ENCODE assay signal across 13 mouse cellular contexts in the genomic region with DNA sequence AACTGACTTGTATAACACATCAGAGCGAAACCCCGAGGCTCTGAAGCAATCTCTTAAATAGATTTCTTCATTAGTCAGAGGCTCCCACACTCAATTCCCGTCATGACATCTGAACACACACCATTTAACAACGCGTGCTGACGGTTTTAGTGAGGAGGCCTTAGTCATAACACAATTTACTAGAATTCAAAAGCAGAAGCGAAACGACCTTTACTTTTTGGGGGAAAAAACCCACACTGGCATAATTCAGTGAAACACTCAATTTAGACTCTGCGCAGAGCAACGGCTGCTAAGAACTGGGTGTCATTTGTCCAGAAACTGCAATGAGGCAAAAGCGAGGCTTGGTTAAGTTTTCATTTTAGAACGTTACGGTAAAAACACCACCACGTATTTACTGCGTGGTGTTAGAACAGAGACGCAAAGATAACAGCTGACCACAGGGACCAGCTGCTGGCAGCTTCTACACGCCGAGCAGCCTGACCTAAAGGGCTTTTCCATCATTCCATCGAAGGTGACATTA. TPM values are rescaled to one million over a fixed set of nuclear protein-coding genes. Genes with fewer than 3 reads are reported as not detected.
DNase-seq lines count a peak whose midpoint lies in the region; ATAC-seq lines count a peak whose summit lies in the region.
"Had no signal": no experiment of that assay in that cellular context is flagged by ENCODE, and none has a peak within 500 bp of the region (broad histone marks: within the 10 kb centered on the region; RNA-seq: fewer than 3 reads in every experiment).

No protein-coding gene starts in this region.

- no peaks in the 10 kb centered on the region for H3K9me3 ChIP-seq in neural tube, embryonic 13.5 days
- no peaks in the 10 kb centered on the region for H3K9me3 ChIP-seq in intestine, embryonic 16.5 days (ENCODE audit: control insufficient read depth, low read length)
- H3K9me3 ChIP-seq: forebrain, embryonic 15.5 days; heart, embryonic 12.5 days; limb, embryonic 12.5 days had no signal

- H3K27ac ChIP-seq in neural tube, embryonic 13.5 days (replicated peaks) = peak overlapping the region; percentile 49
- H3K27ac ChIP-seq in intestine, embryonic 16.5 days (ENCODE audit: low read length) = no peak overlapping the region
- H3K27ac ChIP-seq: forebrain, embryonic 15.5 days; limb, embryonic 12.5 days had no signal

- H3K4me2 ChIP-seq in neural tube, embryonic 13.5 days = no peak overlapping the region
- H3K4me2 ChIP-seq in intestine, embryonic 16.5 days (ENCODE audit: low read depth, low read length) = no peak overlapping the region
- H3K4me2 ChIP-seq: forebrain, embryonic 15.5 days; heart, embryonic 12.5 days; limb, embryonic 12.5 days had no signal

- H3K4me3 ChIP-seq in neural tube, embryonic 13.5 days = no peak overlapping the region
- no peak overlapping the region for H3K4me3 ChIP-seq in intestine, embryonic 16.5 days (ENCODE audit: low read length)
- H3K4me3 ChIP-seq: forebrain, embryonic 15.5 days; heart, embryonic 12.5 days; limb, embryonic 12.5 days had no signal

- H3K36me3 ChIP-seq in neural tube, embryonic 13.5 days = peaks cover 3% of the 10 kb centered on the region
- H3K36me3 ChIP-seq in splenic B cell, adult 2 months (ENCODE audit: control insufficient read depth, insufficient read depth, low read length, poor library complexity, severe bottlenecking) = no peaks in the 10 kb centered on the region; the same call in 1 of the 2 replicates
- no peaks in the 10 kb centered on the region for H3K36me3 ChIP-seq in intestine, embryonic 16.5 days (ENCODE audit: control insufficient read depth, insufficient read depth, low read length)
- H3K36me3 ChIP-seq: forebrain, embryonic 15.5 days had no signal

- H3K4me1 ChIP-seq in neural tube, embryonic 13.5 days (replicated peaks) = peaks cover 50% of the 10 kb centered on the region
- H3K4me1 ChIP-seq in intestine, embryonic 16.5 days (ENCODE audit: control insufficient read depth, insufficient read depth, low read length) = peaks cover 5% of the 10 kb centered on the region; the same call in 1 of the 2 replicates

- 0 out of 2 replicates have a peak overlapping the region, but pooled peaks have one; percentile 32 for H3K9ac ChIP-seq in neural tube, embryonic 13.5 days
- no peak overlapping the region for H3K9ac ChIP-seq in intestine, embryonic 16.5 days (ENCODE audit: low read depth, low read length)
- H3K9ac ChIP-seq: forebrain, embryonic 15.5 days; heart, embryonic 12.5 days; limb, embryonic 12.5 days had no signal

- no peak for DNase-seq in frontal cortex, postnatal 25 days (ENCODE audit: low spot score in 2 of 2)
- no peak for DNase-seq in neural tube, embryonic 10.5 days (ENCODE audit: extremely low spot score, low spot score)
- DNase-seq in fat pad, adult 2 months (ENCODE audit: extremely low read depth, low read depth, low spot score) = peak; percentile 57
- DNase-seq in splenic B cell, adult 2 months (ENCODE audit: low read depth, low spot score) = peak; percentile 68
- no peak for DNase-seq in cerebellum, postnatal 4 days (ENCODE audit: low spot score in 2 of 2)
- DNase-seq: spleen, adult 18-20 months; thymus, postnatal 25 days had no signal

- H3K27me3 ChIP-seq in neural tube, embryonic 13.5 days = no peaks in the 10 kb centered on the region
- H3K27me3 ChIP-seq in splenic B cell, adult 2 months (ENCODE audit: control insufficient read depth, insufficient read depth, low read length, poor library complexity, severe bottlenecking) = no peaks in the 10 kb centered on the region
- no peaks in the 10 kb centered on the region for H3K27me3 ChIP-seq in intestine, embryonic 16.5 days (replicated peaks; ENCODE audit: control insufficient read depth, insufficient read depth, low read length)
- H3K27me3 ChIP-seq: forebrain, embryonic 15.5 days; heart, embryonic 12.5 days; limb, embryonic 12.5 days had no signal

- peak; percentile 45 for ATAC-seq in frontal cortex, adult (ENCODE audit: low TSS enrichment)
- ATAC-seq in neural tube, embryonic 13.5 days (ENCODE audit: low read depth) = no peak
- no peak for ATAC-seq in intestine, embryonic 16.5 days
- ATAC-seq: forebrain, embryonic 15.5 days had no signal

- 44% methylated on average over 19 of the region's 19 CpGs for WGBS in neural tube, embryonic 13.5 days
- 63% methylated on average over 19 of the region's 19 CpGs for WGBS in intestine, embryonic 16.5 days

RNA-seq across cellular contexts. Expression of a gene that starts 14.8 kb away (rescaled TPM):
- polyA plus RNA-seq in neural tube, embryonic 13.5 days (2015; fragmentation: Nextera tagmentation; extraction: Ambion mirVana) = 67.3 and 68.3 TPM in 2 replicates
- polyA plus RNA-seq in intestine, embryonic 16.5 days (2015; fragmentation: Nextera tagmentation; extraction: Ambion mirVana) = 45.1 and 49.6 TPM in 2 replicates

Comparison
In these comparisons a context has a peak if more than half of its experiments do, and no peak if none do; other contexts are left out.
1. DNase-seq: peak in fat pad, adult 2 months (single experiment) and splenic B cell, adult 2 months (single experiment); none in frontal cortex, postnatal 25 days (0 of 2), neural tube, embryonic 10.5 days (single experiment) and cerebellum, postnatal 4 days (0 of 2).